Mouse (Mus musculus) large intestine, adult 2 months (tissue): ENCODE results near the gene Psrc1. TPM values are rescaled to one million over a fixed set of nuclear protein-coding genes. Genes with fewer than 3 reads are reported as not detected.

Source experiments
- DNase-seq: peaks from one replicate; pipeline ENCODE4 v3.0.0-alpha.2; 2012; ENCODE audit warnings: low read depth, low spot score
- WGBS: fragments of 180-500 bp; shearing (Covaris S2); methylation state at CpG from one replicate; pipeline ENCODE4 v1.1.7; 2018; 5-methylcytosine and 5-hydroxymethylcytosine counted together
- polyA plus RNA-seq: library from polyadenylated mRNA; depleted of rRNA; stranded (reverse); fragments of >200 nt; gene quantifications from 2 replicates; pipeline ENCODE4 v1.2.3, GENCODE M21; 2012; rRNA removed

Psrc1 gene
- 7.0 and 7.7 TPM in 2 replicates for polyA plus RNA-seq

DNA sequence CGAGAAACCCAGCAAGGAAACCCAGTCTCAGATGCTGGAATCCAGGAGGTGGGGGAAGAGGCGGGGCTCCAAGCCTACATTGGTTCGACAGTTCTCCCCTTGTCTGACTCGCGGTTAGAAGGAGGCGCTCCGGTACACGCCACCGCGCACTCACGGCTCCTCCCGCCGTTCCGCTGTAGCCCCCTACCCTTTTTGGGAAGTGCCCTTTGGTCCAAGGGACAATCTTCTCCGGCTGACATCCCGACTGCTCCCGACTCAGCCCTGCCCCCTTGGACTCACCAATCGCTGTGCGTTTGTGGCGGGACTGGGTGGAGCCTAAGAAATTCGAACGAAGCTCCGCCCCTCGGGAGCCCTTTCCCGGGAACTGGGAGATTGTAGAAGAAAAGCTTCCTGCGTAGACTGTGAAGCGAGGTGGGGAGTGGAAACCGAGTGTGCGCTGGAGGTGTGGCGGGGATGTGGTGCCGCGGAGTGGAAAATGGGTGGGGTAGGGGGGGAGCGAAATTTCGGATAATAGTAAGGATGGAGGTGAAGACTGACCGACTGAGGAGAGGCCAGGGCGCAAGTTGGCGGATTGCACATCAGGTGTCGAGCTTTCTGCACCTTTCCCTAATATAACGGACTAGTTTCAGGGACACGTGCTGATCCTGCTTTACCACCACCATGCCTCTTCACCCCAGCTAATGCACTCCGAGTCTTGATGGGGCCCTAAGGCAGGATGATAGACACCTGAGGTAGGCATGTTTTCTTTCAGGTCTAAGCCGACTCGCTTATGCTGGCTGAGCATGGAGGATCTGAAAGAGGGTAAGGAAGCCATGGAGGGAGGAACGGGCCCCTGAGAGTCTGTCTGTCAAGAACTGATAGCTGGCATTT is at the start of gene Psrc1:
Gene Psrc1 (plus strand): TSS at position 355 of the 870 bp plus-strand sequence.
- WGBS = 2% methylated on average over 44 of the region's 44 CpGs

DNA sequence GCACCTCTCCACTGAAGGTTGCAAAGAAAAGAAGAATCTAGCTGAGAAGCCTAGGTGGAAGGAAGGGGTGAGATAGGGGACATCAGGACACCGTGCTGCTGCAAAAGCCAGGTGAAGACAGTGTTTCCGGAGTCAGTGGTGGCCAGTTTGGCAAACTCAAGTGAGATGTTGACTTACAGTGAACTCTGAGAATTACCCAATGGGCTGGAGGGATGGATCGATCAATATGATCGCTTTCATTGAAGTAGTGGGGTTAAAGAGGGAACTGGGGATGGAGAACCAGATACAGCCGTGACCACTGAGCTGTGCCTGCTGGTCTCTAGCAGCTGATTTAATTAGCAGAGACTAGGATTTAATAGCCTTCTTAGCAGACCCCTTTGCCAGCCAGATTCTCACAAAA is 46.8 kb upstream of the Psrc1 start:
- no peak for DNase-seq
- WGBS = 95% methylated on average over 5 of the region's 5 CpGs

More for the DNA sequence above, at the start of gene Psrc1:
- peak; percentile 70 for DNase-seq

DNA sequence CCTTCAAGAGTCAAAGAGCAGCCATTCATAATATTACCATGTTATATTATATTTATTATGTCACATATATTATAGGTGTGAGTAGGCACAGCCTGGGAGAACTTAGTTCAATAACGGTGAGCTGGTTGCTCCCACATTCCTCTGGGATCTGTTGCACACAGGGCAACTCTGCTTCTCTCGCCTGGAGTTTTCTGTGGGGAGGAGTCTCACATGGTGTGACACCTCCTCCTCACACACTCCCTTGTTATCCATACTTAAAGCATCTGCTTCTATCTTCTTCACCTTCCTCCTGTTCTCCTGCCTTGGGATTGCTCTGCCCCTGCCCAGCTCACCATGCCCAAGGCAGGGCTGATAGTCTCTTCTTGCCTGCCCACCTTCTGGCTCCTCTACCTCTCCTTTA is 42.6 kb upstream of the Psrc1 start:
- WGBS = 87% methylated on average over 2 of the region's 2 CpGs
- no peak for DNase-seq

DNA sequence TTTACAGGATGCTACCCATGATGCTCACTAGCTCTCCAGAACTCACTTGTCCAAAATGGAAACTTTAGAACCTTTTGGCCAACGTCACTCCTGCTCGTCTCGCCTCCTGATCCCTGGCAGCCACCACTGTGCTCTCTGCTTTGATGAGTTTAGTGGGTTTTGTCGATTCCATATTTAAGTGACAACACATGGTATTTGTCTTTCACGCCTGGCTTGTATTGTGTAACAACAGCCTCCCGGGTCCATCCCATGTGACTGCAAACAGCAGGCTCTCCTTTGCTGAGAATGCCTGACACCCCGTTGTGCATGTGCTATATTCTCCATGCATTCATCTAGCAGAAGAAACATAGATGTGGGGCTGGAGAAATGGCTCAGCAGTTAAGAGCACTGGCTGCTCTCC is 41.5 kb upstream of the Psrc1 start:
- 86% methylated on average over 7 of the region's 7 CpGs for WGBS

DNA sequence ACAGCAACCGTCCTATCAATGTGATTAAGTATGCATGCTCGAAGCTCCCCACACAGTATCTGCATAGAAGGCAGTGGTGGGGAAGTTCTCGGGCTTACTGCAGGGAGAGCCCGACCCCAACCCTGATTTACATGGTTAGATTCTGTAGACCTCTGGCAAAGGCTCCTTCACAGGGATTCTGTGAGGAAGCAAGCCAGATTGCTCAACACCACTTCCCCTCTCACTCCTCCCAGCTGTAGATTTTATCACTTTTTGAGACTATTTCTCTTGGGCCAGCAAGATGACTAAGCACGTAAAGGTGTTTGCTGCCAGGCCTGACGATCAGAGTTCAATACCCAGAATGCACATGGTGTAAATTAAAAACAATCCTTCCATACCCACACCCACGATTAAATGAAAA is 37.8 kb upstream of the Psrc1 start:
- WGBS = 61% methylated on average over 7 of the region's 7 CpGs
- no peak for DNase-seq

More for the DNA sequence above, 41.5 kb upstream of the Psrc1 start:
- DNase-seq = no peak

DNA sequence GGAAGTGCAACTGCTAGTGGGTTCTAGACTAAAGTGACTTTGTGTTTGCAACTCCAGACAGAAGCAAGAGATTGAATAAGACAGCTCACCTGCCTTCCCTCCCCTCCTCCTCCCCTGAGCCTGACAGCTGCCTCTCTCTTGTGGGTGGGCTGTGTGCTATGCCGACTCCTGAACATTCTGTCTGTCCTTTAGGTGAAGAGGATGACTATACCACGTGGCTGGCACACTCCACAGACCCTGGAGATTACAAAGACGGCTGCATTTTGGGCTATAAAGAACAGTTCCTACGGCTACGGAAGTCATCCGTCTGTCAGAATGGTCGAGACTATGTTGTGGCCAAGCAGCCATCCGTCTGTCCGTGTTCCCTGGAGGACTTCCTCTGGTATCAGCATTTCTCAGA is 35.3 kb upstream of the Psrc1 start:
- DNase-seq = no peak
- WGBS = 83% methylated on average over 9 of the region's 9 CpGs

DNA sequence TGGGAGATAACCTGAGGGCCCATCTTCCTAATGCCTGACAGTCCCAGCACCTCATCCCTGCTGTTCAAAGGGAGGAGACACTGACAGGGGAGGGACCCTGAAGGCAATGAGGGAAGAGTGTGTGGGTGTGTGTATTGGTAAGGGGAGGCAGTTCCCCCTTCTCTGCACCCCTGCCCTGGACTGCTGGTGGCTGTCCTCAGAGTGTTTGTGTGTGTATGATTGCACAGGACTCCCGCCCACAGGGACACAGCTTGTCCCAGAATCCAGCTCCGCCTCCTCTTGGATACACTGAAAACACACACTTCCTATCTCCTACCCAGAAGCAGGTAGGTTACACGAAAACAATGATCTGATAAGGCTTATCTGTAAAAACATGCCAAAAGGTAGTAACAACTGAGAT is 28.4 kb upstream of the Psrc1 start:
- no peak for DNase-seq
- WGBS = 74% methylated on average over 3 of the region's 3 CpGs

DNA sequence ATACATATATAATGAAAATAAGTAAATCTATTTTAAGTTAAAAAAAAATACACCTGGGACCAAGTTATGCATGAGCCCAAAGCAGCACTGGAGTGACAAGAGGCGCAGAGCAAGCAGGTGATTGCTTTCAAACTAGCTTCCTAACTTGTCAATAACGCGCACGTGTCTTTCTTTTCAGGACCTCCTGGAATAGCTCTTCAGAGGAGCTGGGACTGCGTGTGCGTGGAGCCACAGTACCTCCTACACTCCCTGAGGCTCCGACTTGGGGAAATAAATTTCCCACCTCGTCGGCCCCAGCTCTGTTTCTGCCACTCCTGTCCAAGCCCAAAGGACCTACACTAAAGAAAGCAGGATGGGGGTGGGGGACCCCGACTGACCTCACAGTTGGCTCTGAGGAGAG is 26.6 kb upstream of the Psrc1 start:
- DNase-seq = no peak
- WGBS = 92% methylated on average over 10 of the region's 10 CpGs

DNA sequence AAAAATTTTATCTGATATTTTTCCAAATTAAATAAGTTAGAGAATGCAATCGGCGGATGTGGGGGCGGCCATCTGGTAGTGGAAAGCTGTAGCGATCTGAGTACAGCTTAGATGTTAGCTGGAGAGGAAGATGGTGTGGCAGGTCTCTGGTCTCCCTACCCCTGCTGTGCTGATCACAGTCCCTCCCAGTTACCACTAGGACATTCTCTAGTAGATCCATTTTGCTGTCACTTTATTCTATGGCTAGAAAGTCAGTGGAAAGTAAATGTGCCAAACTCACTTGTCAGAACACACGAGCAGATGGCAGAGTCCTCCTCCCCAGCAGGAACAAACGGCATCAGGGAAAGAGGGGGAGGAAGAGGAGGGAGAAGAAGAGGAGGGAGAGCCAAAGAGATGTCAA is 25.2 kb upstream of the Psrc1 start:
- WGBS = 80% methylated on average over 6 of the region's 6 CpGs
- DNase-seq = no peak

DNA sequence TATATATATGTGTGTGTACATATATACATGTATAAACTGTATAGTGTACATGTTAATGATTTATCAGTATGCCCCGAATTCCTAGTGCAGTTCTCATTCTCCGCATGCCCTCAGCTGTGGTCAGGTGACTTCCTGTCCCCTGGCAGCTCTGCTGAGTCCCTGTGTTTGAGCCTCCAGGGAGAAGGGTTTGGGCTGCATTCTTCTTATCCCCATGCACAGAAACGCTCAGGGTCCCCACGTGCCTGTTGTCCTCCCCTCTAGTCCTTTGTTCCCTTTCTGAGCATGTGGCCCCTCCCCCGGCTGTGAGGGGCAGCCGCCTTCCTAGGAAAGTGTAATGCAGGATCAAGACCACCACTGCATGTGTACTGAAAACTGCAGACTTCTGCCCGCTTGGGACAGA is 22.7 kb upstream of the Psrc1 start:
- no peak for DNase-seq
- 27% methylated on average over 7 of the region's 7 CpGs for WGBS

DNA sequence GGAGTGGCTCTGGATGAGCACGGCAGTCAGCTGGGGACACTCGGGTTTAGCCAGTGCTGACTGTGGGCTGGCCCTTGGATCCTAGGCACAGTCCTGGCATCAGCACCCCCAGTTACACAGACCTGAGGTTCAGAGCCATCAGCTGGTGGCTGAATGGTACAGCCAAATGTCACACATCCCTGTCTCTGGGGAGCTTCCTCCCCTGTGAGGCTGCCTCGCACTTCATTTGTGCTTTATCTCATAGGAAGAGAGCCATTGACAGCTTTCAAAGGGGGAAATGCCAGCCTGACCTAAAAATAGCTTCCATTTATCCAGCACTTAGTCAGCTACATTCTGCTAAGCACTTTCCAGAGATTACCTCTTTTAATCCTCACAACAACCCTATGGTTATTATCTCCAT is 20.0 kb upstream of the Psrc1 start:
- DNase-seq = no peak
- WGBS = 76% methylated on average over 3 of the region's 3 CpGs

DNA sequence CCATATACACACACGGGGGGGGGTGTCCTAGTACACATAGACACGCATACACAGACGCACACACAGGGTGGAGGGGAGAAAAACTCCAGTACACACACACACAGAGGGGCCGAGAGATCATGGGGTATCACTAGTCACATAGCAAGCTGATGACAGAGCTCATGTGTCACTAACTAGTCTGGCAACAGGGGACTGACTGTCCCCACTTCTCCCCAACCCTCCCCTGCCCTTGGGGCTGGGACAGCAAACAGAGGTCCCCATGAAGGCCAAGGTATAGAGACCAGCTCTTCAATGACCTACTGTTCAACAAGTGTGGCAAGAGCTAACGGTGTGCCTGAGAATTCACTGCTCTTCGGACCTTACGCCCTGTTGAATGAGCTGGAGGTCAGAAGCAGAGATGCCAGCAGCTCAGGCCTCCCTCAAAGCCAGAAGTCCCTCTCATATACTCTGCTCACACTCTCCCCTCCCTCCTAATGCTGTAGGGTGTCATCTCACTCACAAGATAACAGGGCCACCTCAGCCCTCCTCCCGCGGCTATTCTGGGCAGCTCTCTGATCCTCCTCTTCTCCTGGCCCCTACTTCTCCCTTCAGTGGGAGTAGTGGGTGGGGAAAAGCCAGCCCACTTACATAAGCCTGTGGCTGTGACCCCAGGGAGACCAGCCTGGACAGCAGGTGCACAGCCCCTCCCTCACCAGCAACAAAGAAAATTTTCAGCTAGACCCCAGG is 19.2 kb upstream of the Psrc1 start, which contains the start of gene Mybphl:
Gene Mybphl (plus strand): TSS at position 642 of the 726 bp plus-strand sequence.
- WGBS = 58% methylated on average over 9 of the region's 9 CpGs
- no peak for DNase-seq

DNA sequence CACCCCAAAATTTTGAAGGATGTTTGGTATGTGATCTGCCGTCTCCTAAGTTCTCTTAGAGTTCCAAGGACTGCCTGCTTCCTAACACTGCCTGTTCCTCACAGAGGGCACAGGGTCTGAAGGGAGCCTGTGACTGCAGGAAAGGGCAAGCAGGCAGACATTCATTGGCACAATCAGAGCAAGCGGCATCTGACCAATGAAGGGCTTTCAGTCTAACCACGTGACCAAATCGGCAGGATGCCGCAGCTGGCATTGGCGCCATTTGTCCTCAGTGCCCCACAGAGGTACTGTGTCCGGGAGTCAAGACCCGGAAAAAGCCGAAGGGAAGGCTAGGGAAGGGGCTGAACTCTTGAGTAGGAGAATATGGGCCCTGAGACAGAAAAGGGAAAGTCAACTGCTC is 16.5 kb upstream of the Psrc1 start:
- no peak for DNase-seq
- 70% methylated on average over 9 of the region's 9 CpGs for WGBS

DNA sequence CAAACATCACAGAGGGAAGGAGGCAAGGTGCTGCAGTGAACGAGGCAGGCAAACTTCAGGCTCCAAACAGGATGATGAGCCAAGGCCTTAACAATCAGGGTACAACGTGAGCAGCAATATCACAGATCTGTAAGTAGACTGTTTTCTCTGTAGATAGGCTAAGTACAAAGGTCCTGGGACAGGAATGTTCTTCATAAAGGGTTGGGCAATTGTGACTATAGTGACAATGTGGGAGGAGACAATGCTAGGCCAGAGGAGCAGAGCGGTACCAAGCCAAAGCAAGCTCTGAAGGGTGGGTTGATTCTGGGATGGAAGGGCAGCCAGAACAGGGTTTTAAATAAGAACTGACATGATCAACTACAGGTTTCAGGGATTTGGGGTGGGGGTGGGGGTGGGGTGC is 15.8 kb upstream of the Psrc1 start:
- 37% methylated on average over 3 of the region's 3 CpGs for WGBS
- no peak for DNase-seq

DNA sequence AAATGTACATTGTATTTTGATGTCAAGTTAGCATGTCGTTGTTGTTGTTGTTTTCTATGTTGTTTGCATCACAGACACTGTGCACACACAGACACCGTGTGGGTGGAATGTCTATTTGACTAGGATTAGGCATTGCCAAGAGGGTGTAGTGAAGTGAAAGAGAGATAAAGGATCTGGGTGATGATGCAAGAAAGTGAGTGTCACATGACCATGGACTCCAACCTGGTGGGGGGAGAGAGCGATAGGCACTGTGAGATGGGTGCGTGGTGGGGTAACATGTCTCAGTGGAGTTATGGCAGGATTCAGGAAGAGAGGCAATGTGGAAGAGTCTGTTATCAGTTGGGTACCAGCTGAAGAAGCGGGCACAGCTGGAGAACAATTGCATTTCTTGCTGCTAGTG is 14.9 kb upstream of the Psrc1 start:
- no peak for DNase-seq
- WGBS = 72% methylated on average over 5 of the region's 5 CpGs

DNA sequence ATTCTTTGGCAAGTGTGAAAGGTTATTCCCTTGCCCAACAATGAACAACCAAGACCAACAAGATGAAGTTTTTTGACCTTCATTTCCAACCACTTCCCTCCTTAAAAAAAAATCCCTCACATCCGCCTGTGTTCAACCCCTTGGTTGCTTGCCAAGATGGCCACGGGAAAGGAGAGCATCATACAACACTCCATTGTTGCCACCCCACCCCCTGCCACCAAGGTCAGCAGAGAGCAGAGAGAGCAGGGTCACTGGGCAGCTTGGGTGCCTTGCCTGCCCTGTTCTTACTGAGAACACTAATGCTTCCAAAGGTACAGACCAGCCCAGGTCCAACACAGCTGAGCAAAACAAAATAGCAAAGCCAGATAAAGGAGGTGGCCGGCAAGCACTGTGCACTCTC is 11.4 kb upstream of the Psrc1 start:
- no peak for DNase-seq
- WGBS = 18% methylated on average over 3 of the region's 3 CpGs

DNA sequence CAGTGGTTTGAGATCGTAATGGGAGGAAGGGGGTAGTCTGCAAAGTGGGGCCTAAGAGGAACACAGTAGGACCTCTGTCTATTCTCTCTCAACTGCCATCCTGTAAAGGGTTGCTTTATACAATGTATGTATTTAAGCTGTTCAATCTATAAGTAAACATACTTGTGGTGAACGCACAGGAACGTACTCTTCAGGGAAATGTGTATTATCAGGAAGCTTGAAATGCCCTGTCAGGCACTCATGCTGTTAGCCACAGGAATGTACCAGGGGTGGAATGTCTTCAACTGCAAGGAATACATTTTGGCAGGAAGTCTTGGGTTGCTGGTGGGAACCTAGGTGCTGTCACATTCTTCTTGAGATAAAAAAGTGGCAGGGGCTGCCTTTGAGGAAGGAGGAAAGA is 10.9 kb upstream of the Psrc1 start:
- DNase-seq = no peak
- WGBS = 43% methylated on average over 3 of the region's 3 CpGs

DNA sequence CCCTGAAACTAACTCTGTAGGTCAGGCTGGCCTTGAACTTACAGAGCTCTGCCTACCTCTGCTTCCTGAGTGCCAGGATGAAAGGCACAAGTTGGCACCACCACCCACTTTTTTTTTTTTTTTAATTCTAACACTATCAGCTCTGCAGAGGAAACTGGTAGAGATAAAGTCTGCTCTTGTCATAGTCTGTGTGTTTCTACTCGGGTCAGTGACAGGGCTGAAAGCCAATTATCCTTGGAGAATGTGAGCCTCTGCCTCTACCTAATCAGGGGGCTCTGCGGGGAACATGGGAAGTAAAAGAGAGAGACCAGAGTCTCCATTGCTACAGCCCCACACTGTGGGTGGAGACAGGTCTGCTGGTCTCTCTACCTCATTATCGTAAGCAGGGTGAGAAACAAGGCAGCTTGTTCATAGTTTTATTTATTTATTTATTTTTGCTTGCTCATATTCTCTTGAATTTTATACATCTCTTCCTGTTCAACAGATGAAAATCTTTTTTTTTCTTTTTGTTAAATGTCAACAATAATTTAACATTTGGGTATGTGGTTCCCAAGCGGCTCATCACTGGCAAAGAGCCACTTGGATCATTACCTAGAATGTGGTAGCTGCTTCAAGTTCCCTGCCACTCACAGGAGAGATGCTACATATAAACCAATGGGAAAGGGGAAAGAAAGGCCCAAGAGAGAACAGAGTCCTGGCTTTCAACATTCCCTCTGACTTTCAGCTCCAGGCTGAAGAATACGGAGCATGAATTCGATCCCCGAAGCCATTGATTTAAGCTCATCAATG is 4.6 kb upstream of the Psrc1 start:
- no peak for DNase-seq
- 83% methylated on average over 7 of the region's 7 CpGs for WGBS

DNA sequence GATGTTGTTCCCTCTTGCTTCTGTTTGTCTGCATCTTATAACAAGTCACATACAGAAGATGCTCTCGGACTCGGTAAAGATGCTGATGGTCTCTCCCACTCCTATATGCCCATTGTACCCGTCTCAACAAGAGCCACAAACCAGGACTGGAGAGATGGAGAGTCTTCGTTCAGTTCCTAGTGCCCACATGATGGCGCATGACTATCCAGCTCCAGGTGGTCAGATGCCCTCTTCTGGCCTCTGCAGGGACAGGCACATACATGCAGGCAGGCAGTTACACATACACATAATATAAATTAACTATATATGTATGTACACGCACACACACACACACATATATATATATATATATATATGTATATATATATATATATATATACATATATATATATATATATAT is 2.9 kb upstream of the Psrc1 start:
- DNase-seq = no peak
- 79% methylated on average over 6 of the region's 6 CpGs for WGBS
